Mouse (Mus musculus): ENCODE results near the gene Plekhb2.

Gene Plekhb2

DNA sequence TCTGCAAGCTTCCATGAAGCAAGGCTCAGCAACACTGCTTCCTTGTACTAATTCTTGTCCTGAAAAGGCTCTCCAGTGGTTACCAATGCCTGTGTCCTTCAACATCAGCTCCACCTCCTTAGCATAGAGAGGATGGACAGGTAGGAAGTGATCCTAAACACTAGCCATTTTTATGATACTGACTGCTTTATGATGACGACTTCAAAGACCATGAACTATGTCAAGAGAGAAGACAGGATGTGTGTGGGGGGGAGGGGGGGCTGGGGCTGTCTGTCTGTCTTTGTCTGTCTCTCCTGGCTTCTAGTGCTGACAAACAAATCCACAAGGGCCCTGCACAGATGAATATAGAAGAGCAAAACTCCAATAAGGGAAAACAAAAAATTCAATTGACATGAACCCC is 18.4 kb upstream of the Plekhb2 start:
- no peak for DNase-seq (ENCODE audit: low read depth)

DNA sequence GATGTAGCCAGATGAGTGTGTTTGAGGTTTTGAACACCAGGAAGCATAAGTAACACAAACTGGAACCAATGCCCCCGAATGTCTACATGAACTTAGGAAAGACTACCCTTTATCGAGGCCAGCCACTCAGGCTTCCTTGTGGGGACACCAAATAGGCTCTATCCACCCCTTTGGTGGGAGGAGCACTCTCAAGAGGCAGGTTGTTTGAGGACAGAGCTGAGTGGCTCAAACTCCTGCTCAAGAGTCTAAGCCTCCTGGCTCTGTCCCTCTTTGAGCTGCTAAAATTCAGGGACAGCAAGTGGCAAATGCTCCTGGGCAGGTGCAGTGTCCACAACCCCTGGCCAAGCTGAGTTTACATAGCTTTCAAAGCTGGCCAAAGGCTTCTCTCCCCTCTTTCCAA is 14.9 kb upstream of the Plekhb2 start:
- DNase-seq (ENCODE audit: low read depth): no peak

DNA sequence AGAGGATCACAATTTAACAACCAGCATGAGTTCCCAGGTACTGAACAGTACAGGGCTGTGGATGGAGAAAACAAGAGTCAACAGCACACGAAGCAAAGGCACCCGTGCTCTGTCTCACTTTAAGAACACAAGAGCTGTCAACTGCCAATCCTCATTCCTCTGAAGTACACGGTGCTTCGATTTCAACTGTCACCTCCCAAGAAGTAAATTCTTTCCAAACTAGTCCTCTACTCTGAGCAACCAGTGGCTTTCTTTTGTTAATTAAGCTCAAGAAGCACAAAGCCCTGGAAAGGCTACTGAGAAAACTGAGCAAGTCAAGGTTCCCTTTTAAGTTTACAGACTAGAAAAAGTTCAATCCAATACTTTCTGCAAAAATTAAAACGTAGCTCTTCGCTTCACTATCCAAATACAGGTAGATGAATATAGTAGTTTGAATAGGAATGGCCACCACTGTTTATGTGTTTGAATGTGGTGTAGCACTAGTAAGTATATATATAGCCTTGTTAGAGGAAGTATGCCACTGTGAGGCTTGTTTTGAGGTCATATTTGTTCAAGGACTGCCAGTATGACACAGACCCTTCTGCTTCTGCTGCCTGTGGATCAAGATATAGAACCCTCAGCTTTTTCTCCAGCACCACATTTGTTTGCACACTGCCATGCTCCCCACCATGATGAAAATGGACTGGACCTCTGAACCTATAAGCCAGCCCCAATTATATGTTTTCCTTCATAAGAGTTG is 11.7 kb upstream of the Plekhb2 start:
- DNase-seq (ENCODE audit: low read depth): peak; percentile 70

DNA sequence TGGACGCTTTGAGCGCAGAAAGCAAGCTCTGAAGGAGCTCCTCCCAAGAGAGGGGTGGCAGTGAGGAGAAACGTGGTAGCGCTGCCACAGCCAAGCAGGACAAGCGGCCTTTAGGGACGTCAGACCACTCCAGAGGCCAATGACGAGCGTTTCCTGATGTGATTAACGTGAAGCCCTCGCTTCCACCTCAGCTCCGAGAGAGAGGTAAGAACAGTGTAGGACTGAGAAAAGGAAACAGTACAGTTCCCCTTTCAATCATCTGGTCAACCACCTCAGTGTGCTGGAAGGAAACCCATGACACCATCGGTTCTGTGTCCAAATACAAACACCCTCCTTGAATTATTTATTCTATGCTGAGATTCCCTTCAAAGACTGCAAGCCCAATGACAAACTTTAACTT is 10.5 kb upstream of the Plekhb2 start:
- peak; percentile 84 for DNase-seq (ENCODE audit: low read depth)

DNA sequence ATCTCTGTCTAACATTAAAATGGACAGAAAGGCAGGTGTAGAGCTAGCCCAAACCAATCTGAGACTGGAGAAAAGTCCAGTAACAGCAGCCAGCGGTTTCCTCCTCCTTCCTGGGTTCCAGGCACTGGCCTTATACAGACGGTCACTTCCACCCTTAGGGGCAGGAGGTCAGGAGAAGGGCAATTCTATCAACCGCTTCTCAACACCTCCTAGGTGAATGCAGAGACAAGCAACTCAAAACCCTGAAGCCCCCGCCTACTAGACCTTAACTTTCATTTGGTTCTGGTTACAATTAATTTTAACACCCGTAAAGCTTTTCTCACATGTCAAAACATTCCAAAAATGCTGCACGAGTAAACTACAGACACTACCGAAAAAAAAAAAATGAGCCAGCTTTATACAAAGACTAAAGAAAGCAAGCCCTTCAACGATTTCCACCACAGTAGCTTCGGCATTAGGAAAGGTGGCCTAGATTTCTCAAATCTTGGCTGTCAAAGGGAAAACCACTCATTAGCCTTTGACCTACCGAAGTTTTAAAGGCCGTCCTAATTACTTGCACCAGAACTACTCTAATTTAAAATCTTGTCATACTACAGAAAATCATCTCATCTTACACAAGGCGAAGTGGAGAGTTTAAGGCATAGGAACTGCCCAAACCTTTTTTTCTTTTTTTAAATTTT is 7.9 kb upstream of the Plekhb2 start:
- peak; percentile 49 for DNase-seq (ENCODE audit: low read depth)

DNA sequence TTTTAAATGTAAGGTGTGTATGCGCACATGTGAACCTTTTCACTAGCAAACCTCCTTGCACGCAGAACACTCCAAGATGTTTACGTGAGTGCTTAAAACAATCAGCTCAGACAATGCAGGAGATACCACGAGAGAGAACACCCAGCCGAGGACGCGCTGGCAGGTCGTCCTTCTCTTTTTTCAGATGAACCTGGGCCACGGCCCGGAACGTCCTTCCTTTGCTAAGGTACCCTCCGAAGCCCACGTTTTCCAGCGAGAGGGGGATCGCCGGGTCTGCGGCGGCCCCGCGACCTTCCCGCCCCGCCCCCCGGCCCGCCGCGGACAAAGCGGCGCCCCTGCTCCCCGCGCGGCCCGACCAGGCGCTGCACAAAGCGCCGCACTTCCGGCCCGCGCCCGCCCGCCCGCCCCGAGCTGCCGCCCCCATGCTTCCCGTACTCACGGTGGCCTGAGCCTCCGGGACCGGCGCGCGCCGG is 7.4 kb upstream of the Plekhb2 start:
- DNase-seq (ENCODE audit: low read depth): no peak

DNA sequence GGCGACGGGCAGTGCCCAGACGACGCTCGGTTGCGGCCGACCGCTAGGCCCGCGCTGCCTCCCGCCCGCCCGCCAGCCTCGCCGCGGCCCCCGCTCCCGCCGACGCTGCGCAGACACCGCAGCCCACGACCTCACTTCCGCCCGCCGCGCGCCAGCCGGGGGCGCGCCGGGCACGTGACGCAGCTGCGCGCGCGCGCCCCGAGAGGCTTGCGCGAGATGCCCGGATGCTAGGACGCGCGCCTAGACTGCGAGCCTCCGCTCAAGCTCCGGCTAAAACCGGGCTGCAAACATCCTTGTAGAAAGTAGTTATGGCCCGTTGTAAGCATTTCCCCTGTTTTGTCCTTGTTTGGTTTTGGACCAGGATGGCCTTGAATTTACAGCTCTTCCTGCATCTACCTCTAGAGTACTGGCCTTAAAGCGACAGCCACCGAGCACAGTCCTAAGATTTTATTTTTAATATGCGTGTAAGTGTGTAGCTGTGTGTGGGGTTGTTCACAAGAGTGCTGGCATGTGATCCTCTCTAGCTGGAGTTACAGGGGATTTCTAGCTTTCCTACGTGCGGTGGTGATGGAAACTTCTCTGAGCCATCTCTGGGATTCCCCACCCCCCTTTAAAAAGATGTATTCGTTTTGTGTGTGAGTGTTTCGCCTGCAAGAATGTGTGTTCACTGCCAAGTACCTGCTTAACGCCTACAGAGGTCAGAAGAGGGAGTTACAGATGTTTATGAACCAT is 6.7 kb upstream of the Plekhb2 start, which contains the start of gene Fam168b:
Fam168b (minus strand) TSS at position 179 of the 732 bp plus-strand sequence.
- peak; percentile 79 for DNase-seq (ENCODE audit: low read depth)

DNA sequence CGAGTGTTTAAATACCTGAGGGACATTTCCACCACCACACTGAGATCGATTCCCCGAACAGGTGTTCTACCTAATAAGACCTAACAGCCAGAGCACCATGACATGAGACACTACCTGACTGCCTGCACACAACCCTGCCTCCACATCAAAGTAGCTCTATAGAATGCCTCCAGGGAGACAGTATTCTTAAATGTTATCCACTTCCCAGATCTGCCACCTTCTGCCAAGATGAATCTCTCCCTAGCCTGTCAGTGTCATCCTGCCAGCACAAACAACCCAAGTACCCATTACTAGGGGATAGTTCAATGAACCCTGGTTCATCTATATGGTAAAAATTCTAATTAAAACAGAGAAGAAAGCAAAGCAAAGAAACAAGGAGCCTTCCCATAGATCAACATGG is 2.7 kb upstream of the Plekhb2 start:
- no peak for DNase-seq (ENCODE audit: low read depth)

DNA sequence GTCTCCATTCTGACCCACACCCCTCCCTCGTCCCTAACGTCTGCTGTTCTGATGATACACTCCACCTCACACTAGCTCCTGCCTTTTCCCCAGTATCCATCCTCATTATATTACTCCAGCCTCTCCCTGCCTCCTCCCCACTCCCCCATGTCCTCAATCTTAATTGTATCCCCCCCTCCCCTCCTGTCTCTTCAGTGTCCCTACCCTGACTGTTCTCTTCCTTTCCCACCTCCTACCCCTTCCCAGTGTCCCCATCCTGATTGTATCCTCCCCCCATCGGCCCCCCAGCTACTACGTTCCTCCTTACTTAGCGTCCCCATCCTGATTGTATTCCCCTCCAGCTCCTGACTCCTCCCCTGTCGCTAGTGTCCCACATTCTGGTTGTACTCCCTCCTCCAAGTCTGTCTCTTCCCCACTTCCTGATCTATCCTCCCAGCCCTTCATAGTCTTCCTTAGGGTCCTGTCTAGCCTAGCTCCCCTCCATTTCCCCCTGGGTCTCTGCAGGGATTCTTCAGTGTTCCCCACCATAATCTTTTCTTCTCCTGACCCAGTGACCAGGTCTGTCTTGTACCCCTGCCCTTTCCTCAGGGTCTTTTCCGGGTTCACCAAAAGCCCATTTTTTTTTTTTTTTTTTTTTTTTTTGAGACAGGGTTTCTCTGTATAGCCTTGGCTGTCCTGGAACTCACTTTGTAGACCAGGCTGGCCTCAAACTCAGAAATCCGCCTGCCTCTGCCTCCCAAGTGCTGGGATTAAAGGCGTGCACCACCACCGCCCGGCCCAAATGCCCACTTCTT is 764 bp downstream of the Plekhb2 start:
- no peak for DNase-seq (ENCODE audit: low read depth)

DNA sequence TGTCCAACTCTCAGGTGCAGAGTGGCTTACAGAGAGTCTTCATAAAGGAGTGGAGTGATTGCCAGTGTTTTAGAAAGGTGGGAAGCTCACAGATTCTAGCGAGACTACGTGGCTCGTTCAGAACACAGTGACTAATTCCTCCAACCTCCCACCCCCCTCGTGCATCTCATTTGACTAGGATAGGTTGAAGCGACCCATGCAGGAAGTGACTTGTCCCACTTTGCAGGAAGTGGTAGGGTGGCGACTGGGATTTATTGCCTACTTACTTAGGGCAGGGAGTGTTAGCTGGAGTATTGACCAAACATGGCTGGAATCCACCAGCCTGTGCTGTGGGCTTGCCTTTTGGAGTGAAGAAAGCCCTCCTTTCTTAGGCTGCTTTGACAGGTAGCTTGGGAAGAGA is 1.8 kb downstream of the Plekhb2 start:
- peak; percentile 73 for DNase-seq (ENCODE audit: low read depth)

DNA sequence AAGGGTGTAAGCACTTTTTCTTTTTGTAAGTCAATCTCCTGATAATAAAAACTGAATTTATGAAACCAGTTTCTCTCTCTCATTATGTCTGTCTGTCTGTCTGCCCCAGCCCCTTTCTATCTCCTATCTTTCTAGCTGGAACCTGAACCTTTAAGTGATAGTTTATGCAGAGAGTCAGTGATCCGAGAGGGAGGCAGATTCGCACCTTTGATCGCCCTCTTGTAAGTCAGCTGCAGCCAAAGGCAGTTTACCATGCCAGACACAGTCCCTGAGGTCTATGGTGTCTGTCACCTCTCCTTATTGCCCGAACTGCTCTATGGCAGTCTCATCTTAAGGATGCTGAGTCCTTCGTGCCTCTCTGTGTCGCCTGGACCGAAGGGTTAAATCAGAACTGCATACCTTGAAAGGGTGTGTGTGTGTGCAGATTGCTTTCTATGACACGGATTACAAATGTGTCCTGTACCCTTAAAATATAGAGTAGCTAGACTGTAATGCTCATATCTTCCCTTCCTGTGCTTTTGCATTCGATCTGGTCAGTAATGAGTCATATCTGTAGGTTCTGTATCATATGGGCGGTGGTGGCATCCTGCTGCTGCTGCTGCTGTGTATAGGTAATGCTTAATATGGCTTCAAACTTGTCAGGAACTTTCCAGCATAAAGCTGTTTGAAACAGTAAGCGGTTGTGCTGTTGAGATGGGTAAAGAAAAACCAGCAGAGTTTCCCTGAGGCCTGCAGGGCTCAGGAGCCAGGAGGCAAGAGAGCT is 2.5 kb downstream of the Plekhb2 start:
- no peak for DNase-seq (ENCODE audit: low read depth)

DNA sequence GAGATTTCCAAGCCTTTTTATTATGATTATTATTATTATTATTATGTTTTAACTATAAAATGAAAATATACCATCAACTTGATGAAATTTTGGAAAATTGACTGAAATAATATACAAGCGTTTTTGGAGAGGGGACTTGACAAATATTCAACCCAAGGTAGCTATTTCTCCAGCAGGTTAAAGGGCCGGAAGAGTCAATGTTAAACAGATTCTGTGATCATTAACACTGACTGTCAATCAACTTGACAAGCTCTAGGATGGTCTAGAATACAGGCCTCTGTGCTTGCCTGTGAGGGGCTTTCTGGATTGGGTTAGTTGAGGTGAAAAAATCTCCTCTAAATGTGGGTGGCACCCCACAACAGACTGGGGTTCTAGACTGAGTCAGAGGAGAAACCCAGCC is 4.0 kb downstream of the Plekhb2 start:
- no peak for DNase-seq (ENCODE audit: low read depth)

DNA sequence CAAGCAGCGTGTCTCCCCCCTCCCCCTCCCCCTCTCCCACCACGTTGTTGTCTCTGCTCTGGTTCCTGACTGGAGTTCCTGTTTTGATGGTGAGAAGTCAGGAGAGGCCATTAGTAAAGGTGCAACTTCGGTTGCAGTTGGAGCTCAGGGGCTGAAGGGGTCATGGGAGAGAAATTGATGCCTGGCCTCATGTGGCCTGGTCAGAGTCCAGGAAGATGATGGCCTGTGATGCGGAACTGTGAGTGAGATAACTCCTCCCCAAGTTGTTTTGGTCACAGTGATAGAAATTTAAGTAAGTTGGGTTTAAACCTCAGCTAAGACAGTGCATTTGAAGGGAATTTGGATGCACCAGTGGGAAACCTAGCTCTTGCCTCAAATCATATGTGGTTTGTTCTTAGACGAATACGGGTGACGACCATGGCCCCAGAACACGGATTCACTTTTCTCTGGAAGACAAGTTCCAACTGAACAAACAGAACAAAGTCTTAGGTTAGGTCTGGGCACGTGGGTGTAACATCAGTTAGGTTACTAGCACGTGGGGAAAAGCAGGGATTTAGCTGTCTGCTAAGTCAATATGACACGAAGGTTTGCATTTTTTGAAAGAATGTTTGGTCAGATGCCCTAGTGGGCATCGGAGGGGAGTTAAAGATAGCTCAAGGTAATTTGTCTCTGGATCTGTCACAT is 5.4 kb downstream of the Plekhb2 start:
- no peak for DNase-seq (ENCODE audit: low read depth)

DNA sequence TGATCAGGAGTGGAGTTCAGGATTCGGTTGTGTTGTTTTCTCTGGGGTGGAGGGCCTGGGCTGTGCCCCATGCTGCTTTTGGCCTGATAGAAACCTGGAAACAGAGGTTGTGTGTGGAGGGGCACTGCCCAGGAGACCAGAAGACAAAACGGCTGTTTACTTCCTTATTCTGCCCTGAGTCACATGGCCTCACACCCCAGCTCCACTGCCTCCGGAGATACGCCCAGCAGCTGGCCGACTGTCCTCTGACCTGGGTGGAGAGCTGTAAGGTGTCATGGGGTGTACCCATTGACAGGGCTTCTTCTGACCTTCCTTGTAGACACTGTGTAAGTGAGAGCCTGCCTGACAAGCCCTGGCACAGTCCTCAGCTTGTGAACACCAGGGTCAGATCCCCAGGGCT is 8.9 kb downstream of the Plekhb2 start:
- no peak for DNase-seq (ENCODE audit: low read depth)

DNA sequence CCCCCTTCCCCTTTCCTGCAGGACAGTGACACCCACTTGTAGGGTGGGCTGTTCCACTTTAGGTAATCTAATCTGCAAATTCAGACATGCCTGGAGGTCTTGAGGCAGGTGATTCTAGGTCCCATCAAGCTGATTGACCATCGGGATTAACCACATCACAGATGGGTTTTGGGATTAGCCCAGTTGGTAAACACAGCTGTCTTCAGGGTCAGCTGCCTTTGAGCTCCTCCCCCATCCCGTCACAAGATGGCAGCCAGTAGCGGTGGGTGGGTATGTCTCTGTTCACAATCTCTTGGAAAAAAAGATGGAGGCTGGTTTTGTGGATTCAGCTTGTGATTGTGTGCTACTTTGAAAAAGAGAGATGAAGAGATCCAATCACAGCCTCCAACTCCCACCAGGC is 10.0 kb downstream of the Plekhb2 start:
- no peak for DNase-seq (ENCODE audit: low read depth)

DNA sequence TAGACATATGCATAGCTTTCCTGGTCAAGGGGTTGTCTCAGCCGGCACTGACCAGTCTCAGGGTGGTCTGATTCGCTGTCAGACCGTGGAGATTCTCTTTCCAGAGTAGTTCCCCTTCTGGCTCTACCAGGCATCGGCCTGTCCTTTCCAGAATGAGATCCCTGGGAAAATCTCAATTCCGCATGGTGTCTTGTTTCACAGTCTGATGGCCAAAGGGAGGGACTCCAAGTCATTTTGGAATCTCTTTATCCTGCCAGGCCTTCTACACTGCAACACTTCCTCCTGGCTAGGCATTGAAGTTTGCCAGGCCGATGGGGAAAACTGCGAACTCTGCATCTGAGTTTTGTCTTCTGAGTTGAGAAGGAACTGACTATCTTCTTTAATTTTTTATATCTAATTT is 10.4 kb downstream of the Plekhb2 start:
- DNase-seq (ENCODE audit: low read depth): no peak

DNA sequence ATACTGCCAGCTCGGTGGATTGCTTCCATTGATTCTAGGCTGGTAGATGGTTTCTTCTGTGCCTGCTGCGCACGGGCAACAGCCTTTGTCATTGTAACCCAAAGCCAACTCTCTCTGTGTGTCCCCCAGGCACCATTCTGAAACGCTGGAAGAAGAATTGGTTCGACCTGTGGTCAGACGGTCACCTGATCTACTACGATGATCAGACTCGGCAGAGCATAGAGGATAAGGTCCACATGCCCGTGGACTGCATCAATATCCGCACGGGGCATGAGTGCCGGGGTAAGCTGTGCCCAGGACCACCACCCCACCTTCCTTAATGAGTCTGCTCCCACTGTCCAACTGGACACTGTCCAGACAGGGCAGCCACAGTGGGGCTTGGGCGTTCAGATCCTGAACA is 13.1 kb downstream of the Plekhb2 start:
- no peak for DNase-seq (ENCODE audit: low read depth)

DNA sequence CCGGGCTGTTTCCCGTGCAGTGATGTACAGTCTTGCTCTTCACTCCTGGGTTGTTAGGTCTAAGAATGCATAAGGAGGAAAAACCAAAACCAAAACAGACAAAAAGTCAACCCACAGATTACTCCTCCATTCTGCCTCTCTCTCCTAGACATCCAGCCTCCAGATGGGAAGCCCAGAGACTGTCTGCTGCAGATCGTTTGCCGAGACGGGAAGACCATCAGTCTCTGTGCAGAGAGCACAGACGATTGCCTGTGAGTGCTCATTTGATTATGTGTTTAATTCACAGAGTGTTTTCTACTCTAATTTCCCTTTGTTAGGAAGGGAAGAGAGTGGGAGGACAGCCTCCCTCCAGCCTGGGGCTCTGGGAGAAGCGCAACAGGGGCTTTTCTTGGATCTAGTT is 13.5 kb downstream of the Plekhb2 start:
- DNase-seq (ENCODE audit: low read depth): no peak

DNA sequence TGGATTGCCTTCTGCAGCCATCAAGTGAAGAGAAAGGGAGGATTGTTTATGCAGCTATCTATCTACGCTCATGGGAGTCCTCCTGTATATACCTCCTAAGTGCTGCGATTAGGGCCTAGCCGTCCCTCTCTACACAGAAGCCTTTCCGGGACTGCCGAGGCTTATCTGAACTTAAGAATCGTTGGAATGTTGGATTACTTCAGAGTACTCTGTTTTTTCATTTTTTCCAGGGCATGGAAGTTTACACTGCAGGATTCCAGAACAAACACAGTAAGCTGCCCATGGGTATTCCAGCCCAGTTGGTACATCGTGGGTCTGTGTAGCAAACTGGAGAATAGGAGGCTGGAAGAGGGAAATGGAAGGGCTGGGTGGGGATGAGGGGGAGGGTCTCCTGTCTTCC is 14.5 kb downstream of the Plekhb2 start:
- no peak for DNase-seq (ENCODE audit: low read depth)

DNA sequence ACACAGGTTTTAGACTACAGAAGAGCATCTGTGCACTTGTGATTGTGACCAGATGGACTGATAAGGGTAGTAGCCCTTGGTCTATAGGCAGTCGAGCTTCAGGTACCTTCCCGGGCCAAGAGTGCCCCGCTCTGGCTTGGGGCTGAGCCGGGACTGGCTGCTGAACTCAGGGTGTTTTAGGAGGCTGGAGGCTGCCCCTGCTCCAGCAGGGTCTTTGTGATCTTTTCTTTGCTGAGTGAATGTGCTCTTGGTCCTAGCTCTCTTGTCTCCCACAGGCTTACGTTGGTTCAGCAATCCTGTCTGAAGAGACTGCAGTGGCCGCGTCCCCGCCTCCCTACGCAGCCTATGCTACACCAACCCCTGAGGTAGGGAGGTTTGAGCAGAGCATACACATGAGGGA is 16.1 kb downstream of the Plekhb2 start:
- DNase-seq (ENCODE audit: low read depth): no peak
